Mouse (Mus musculus) central nervous system, embryonic 11.5 days (tissue): ENCODE data around the gene Zscan21. TPM values are rescaled to one million over a fixed set of nuclear protein-coding genes. Genes with fewer than 3 reads are reported as not detected.

Experiments
- polyA plus RNA-seq: library from polyadenylated mRNA; depleted of rRNA; stranded (reverse); fragments of >200 nt; gene quantifications from 2 replicates; pipeline ENCODE4 v1.2.3, GENCODE M21; 2012; rRNA removed

The Zscan21 gene
- 60.7 and 72.1 TPM in 2 replicates for polyA plus RNA-seq

DNA sequence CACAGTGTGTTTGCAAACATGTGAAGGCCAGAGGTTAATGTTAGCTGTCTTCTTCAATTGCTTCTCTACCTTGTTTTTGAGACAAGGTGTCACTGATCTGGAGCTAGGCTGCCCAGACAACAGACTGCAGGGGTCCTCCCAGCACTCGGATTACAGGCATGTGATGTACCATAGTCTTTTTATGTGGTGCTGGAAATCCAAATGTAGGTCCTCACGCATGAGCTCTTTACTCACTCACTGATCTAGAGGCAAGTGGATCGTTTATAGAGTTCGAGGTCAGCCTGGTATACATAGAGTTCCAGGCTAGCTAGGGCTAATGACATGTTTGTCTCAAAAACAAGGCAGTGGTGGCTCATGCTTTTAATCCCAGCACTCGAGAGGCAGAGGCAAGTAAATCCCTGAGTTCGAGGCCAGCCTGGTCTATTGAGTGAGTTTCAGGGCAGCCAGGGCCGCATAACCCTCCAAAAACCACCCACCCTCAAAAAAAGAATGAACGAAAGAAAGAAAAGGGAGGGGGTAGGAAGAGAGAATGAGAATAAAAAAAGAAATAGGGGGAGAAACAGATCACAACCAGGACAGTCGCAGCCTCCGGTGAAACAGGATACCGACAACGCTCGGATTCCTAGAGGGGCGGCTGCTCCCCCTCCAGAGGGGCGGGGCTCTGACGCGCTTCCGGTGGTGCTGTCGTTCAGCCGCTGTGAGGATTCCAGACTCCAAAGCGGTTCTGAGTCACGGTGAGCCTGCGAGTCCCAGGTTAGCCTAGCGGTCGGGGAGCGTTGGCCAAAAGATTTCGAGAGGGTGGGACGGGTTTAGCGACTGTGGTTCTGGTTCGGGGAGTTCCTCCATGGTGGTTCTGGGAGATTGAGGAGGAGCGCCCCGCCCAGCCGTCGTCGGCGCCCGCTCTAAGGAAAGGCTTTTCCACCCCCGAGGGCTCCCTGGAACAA is at the start of gene Zscan21:
Gene Zscan21, plus strand, starts transcription at position 649 of the 944 bp plus-strand sequence.

DNA sequence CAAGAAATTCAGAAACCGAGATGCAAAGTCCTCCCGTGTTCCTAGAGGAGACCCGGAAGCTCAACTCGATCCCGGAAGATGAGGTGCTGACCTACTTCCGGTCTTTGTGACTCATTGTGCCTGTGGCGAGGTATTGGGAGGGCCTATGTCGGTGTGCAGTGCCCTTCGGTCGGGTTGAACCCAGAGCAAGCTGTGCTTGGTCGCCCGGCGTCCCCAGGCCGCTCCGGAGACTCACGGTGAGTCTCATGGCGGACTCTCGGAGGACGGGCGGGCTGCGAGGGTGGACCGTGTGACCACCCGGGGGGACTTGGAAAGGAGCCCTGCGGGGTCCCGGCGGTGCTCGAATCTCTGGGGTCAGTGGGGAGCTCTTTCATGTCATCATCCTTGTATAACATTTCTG is 31.7 kb upstream of the Zscan21 start, which contains the start of gene Zkscan1:
Gene Zkscan1, plus strand, starts transcription at position 89 of the 400 bp plus-strand sequence.

GRCm38 (mm10) chr5:138155443-138155976 is 38.8 kb downstream of the Zscan21 start, which contains the start of gene Zfp113:
TSS of gene Zfp113 (minus strand) at chr5:138155744.

DNA sequence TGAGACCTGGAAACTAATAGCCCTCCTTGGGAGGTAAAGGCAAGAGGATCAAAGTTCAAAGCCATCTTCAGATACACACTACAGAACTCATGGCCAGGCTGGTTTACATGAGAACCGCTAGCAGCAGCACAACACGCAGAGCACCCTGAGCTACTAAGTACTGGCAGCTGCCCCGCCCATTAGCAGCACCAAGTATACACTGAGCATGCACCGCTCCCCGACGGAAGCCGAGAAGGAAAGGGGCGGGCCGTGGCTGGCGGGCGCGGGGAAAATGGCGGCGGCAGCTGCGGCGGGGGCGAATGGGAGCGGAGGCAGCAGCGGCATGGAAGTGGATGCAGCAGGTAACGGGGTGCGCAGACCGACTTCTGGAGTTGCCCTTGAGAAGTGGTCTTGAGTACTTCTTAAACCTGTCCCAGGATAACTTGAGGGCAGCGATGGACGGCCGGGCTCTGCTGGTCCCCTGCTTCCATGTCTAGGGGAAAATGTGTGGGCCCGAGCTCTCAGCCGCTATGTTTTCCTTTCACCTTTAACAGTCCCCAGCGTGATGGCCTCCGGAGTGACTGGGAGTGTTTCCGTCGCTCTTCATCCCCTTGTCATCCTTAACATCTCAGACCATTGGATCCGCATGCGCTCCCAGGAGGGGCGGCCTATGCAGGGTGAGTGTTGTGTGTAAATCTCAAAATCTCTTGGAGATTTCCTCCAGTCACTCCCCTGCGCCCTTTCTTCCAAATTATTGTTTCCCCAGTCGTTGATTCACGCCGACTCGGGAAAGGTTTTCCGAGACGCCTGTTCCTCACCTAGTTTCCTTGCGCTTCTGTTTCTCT is 44.4 kb downstream of the Zscan21 start, which contains the start of gene Cops6:
Gene Cops6, plus strand, starts transcription at position 230 of the 824 bp plus-strand sequence.

DNA sequence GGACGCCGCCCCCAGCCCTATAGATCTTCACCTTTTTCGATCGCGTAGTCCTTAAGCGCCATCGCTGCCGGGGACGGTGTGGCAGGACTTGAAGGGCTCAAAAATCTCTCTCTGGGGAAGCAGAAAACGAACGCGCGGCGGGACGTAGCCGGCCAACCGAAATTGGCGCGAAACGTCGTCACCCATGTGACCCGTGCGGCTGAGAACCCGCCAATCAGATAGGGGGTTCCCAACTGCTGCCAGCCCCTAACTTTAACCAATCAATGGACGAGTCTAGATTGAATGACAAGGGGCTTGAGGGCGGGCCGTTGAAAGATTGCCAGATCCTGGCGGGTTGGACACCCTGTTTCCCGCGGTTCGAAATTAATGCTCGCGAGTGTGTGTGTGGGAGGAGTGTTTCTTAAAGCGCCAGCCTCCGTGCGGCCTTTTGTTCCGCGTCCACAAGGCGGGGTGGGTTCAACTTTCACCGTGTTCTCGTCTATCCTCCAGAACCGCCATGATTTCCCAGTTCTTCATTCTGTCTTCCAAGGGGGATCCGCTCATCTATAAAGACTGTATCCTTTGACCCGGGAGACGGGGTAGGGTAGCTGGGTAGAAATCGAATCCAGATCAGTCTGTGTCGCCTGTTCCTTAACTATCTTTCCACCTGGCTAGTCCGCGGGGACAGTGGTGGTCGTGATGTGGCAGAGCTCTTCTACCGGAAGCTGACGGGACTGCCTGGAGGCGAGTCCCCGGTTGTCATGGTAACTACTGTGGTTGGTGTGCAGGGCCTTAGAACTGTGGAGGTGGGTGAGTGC is 55.2 kb downstream of the Zscan21 start, which contains the start of the genes Ap4m1 and Mcm7:
Gene Ap4m1, plus strand, starts transcription at position 308 of the 797 bp plus-strand sequence.
Gene Mcm7, minus strand, starts transcription at position 728 of the 797 bp plus-strand sequence.

Other genes with a start within 250 kb of the Zscan21 start
- gene Pilrb2, start 245.1 kb upstream of the Zscan21 start, polyA plus RNA-seq: 0.09 and 0.24 TPM in 2 replicates
- gene Cyp3a13, start 195.3 kb upstream of the Zscan21 start, polyA plus RNA-seq: 0.02 and 0.08 TPM in 2 replicates
- 0.10 and 0.37 TPM in 2 replicates for gene Gjc3, start 153.8 kb upstream of the Zscan21 start, polyA plus RNA-seq
- not detected in 2 replicates for gene Azgp1, start 135.4 kb upstream of the Zscan21 start, polyA plus RNA-seq
- gene Smok3a, start 95.6 kb upstream of the Zscan21 start, polyA plus RNA-seq: not detected in 2 replicates
- not detected in 2 replicates for gene Smok3b, start 95.5 kb upstream of the Zscan21 start, polyA plus RNA-seq
- gene Smok3c, start 63.7 kb upstream of the Zscan21 start, polyA plus RNA-seq: not detected in 2 replicates
- gene Zkscan1, start 31.8 kb upstream of the Zscan21 start, polyA plus RNA-seq: 16.0 and 21.4 TPM in 2 replicates
- 15.0 and 20.4 TPM in 2 replicates for gene Zfp113, start 38.8 kb downstream of the Zscan21 start, polyA plus RNA-seq
- gene Cops6, start 44.2 kb downstream of the Zscan21 start, polyA plus RNA-seq: 98.2 and 167 TPM in 2 replicates
- gene Ap4m1, start 55.1 kb downstream of the Zscan21 start, polyA plus RNA-seq: 50.7 and 67.8 TPM in 2 replicates
- 257 and 285 TPM in 2 replicates for gene Mcm7, start 55.5 kb downstream of the Zscan21 start, polyA plus RNA-seq
- gene Taf6, start 70.5 kb downstream of the Zscan21 start, polyA plus RNA-seq: 79.7 and 99.7 TPM in 2 replicates
- 53.3 and 94.0 TPM in 2 replicates for gene Cnpy4, start 70.6 kb downstream of the Zscan21 start, polyA plus RNA-seq
- 7.2 and 12.9 TPM in 2 replicates for gene Mblac1, start 77.4 kb downstream of the Zscan21 start, polyA plus RNA-seq
- gene Nxpe5, start 109.0 kb downstream of the Zscan21 start, polyA plus RNA-seq: not detected in 2 replicates
- gene Lamtor4, start 138.6 kb downstream of the Zscan21 start, polyA plus RNA-seq: 73.2 and 79.4 TPM in 2 replicates
- gene BC037034, start 147.1 kb downstream of the Zscan21 start, polyA plus RNA-seq: 72.1 and 73.9 TPM in 2 replicates
- 1.7 and 2.7 TPM in 2 replicates for gene Gal3st4, start 155.9 kb downstream of the Zscan21 start, polyA plus RNA-seq
- gene Gm43720, start 163.1 kb downstream of the Zscan21 start, polyA plus RNA-seq: 0.26 and 0.72 TPM in 2 replicates
- 304 and 321 TPM in 2 replicates for gene Gpc2, start 163.1 kb downstream of the Zscan21 start, polyA plus RNA-seq
- 6.9 and 11.9 TPM in 2 replicates for gene Stag3, start 163.3 kb downstream of the Zscan21 start, polyA plus RNA-seq
- gene Pvrig, start 225.1 kb downstream of the Zscan21 start, polyA plus RNA-seq: 0.08 and 0.09 TPM in 2 replicates